Mouse (Mus musculus) C2C12 (cell line): Measurements from ENCODE around the gene Bckdha.

ENCODE experiments used
- CTCF ChIP-seq: IDR thresholded peaks from one replicate; pipeline ENCODE4 v1.5.1; 2011; ENCODE audit not compliant: control insufficient read depth, insufficient read depth, insufficient read length
- USF1 ChIP-seq: IDR thresholded peaks from one replicate; pipeline ENCODE4 v1.6.1; 2011; ENCODE audit warnings: low read depth, mild to moderate bottlenecking, control low read depth, moderate library complexity

GRCm38 (mm10) chr7:25702350-25702749 is 43.6 kb upstream of the Bckdha start:
- TF ChIP-seq CTCF: no peak
- TF ChIP-seq USF1: no peak
